Mouse (Mus musculus) lung, embryonic 15.5 days (tissue): ENCODE results near the gene Med27. TPM values are rescaled to one million over a fixed set of nuclear protein-coding genes. Genes with fewer than 3 reads are reported as not detected.
"Not testable (repeated sequence)": the region's sequence is repeated elsewhere in the genome, so short reads cannot be mapped to it uniquely, and the experiment has no call there.

Experiments used
- ATAC-seq: fragments of 200-750 bp; cut with Nextera tagmentation; 2 replicates; pipeline ENCODE4 v1.8.0; 2017; ENCODE audit warnings: moderate number of reproducible peaks, borderline replicate concordance; ENCODE audit not compliant: low FRiP score, low TSS enrichment; ENCODE audit errors: extremely low read depth
- H3K27ac ChIP-seq: fragments of 300-500 bp; sonication (generic); 2 replicates; pipeline ENCODE4 v1.5.1; 2015; ENCODE audit warnings: moderate library complexity, mild to moderate bottlenecking, inconsistent platforms
- H3K27me3 ChIP-seq: fragments of 300-500 bp; sonication (generic); 2 replicates; pipeline ENCODE4 v1.6.1; 2015; ENCODE audit warnings: inconsistent platforms
- H3K36me3 ChIP-seq: fragments of 300-500 bp; sonication (generic); 2 replicates; pipeline ENCODE4 v1.6.1; 2015; ENCODE audit warnings: inconsistent platforms
- H3K4me1 ChIP-seq: fragments of 300-500 bp; sonication (generic); 2 replicates; pipeline ENCODE4 v1.6.1; 2015; ENCODE audit warnings: inconsistent platforms
- H3K4me2 ChIP-seq: fragments of 300-500 bp; sonication (generic); 2 replicates; pipeline ENCODE4 v1.6.1; 2015; ENCODE audit warnings: inconsistent platforms, mild to moderate bottlenecking, moderate library complexity
- H3K4me3 ChIP-seq: fragments of 300-500 bp; sonication (generic); 2 replicates; pipeline ENCODE4 v1.5.1; 2015; ENCODE audit warnings: mild to moderate bottlenecking, inconsistent platforms
- H3K9ac ChIP-seq: fragments of 300-500 bp; sonication (generic); 2 replicates; pipeline ENCODE4 v1.6.1; 2015; ENCODE audit warnings: inconsistent platforms
- H3K9me3 ChIP-seq: fragments of 300-500 bp; sonication (generic); 2 replicates; pipeline ENCODE4 v1.6.1; 2016; ENCODE audit warnings: inconsistent platforms
- WGBS: fragments of 180-500 bp; shearing (Covaris S2); methylation state at CpG from one replicate; pipeline ENCODE4 v1.1.7; 2015; 5-methylcytosine and 5-hydroxymethylcytosine counted together
- polyA plus RNA-seq: library from polyadenylated mRNA; unstranded; fragments of >200 nt; fragmentation: Nextera tagmentation; extraction: Ambion mirVana; gene quantifications from 2 replicates; pipeline ENCODE4 v1.2.1, GENCODE M21; 2015

Gene Med27
- polyA plus RNA-seq, 1 experiment from 2014 or later = 49.5 TPM

- no peaks in the 10 kb centered on the region for H3K9me3 ChIP-seq
- no peaks in the 10 kb centered on the region for H3K4me1 ChIP-seq
- H3K4me3 ChIP-seq = no peak overlapping the region
- H3K36me3 ChIP-seq = no peaks in the 10 kb centered on the region
- H3K27ac ChIP-seq = no peak overlapping the region
- ATAC-seq = no peak
- no peak overlapping the region for H3K4me2 ChIP-seq
- WGBS = 67% methylated on average over 4 of the region's 4 CpGs
- H3K27me3 ChIP-seq = no peaks in the 10 kb centered on the region
- no peak overlapping the region for H3K9ac ChIP-seq
Measured at GRCm38 (mm10) chr2:29506411-29506810, 159.8 kb downstream of the Med27 start.

GRCm38 (mm10) chr2:29513131-29513530 is 166.5 kb downstream of the Med27 start:
- H3K27ac ChIP-seq = no peak overlapping the region
- no peaks in the 10 kb centered on the region for H3K4me1 ChIP-seq
- H3K36me3 ChIP-seq = no peaks in the 10 kb centered on the region
- ATAC-seq = no peak
- no peak overlapping the region for H3K4me3 ChIP-seq
- no peaks in the 10 kb centered on the region for H3K27me3 ChIP-seq
- H3K9ac ChIP-seq = no peak overlapping the region
- no peaks in the 10 kb centered on the region for H3K9me3 ChIP-seq
- no peak overlapping the region for H3K4me2 ChIP-seq
- 38% methylated on average over 7 of the region's 7 CpGs for WGBS

GRCm38 (mm10) chr2:29514836-29515235 is 168.2 kb downstream of the Med27 start:
- 70% methylated on average over 6 of the region's 6 CpGs for WGBS

GRCm38 (mm10) chr2:29515831-29516447 is 169.3 kb downstream of the Med27 start:
- WGBS = 78% methylated on average over 4 of the region's 4 CpGs
- no peak; the same call in 1 of the 2 replicates for ATAC-seq
- Histone ChIP-seq H3K27ac (no peak overlapping the region), H3K4me1 (no peaks in the 10 kb centered on the region), H3K9ac (no peak overlapping the region), H3K9me3 (no peaks in the 10 kb centered on the region), H3K36me3 (no peaks in the 10 kb centered on the region), H3K4me2 (no peak overlapping the region), H3K4me3 (no peak overlapping the region), H3K27me3 (no peaks in the 10 kb centered on the region)

More at GRCm38 (mm10) chr2:29514836-29515235, 168.2 kb downstream of the Med27 start:
- no peaks in the 10 kb centered on the region for H3K9me3 ChIP-seq
- H3K9ac ChIP-seq = no peak overlapping the region
- H3K4me3 ChIP-seq = no peak overlapping the region
- H3K27me3 ChIP-seq = no peaks in the 10 kb centered on the region
- no peak overlapping the region for H3K4me2 ChIP-seq
- ATAC-seq = no peak
- no peaks in the 10 kb centered on the region for H3K4me1 ChIP-seq
- H3K27ac ChIP-seq = no peak overlapping the region
- no peaks in the 10 kb centered on the region for H3K36me3 ChIP-seq

GRCm38 (mm10) chr2:29516621-29517170 is 170.1 kb downstream of the Med27 start:
- Histone ChIP-seq H3K9me3 (no peaks in the 10 kb centered on the region), H3K4me1 (no peaks in the 10 kb centered on the region), H3K36me3 (no peaks in the 10 kb centered on the region), H3K4me2 (no peak overlapping the region), H3K27ac (no peak overlapping the region), H3K4me3 (no peak overlapping the region), H3K9ac (no peak overlapping the region), H3K27me3 (no peaks in the 10 kb centered on the region)
- ATAC-seq = no peak
- 41% methylated on average over 9 of the region's 9 CpGs for WGBS

- H3K4me2 ChIP-seq = no peak overlapping the region
- H3K27ac ChIP-seq = no peak overlapping the region
- 56% methylated on average over 3 of the region's 3 CpGs for WGBS
- no peak overlapping the region for H3K4me3 ChIP-seq
- ATAC-seq = no peak
- H3K36me3 ChIP-seq = no peaks in the 10 kb centered on the region
- H3K9me3 ChIP-seq = no peaks in the 10 kb centered on the region
- H3K9ac ChIP-seq = no peak overlapping the region
- no peaks in the 10 kb centered on the region for H3K27me3 ChIP-seq
- H3K4me1 ChIP-seq = no peaks in the 10 kb centered on the region
Measured at GRCm38 (mm10) chr2:29519402-29519801, 172.8 kb downstream of the Med27 start.

GRCm38 (mm10) chr2:29520206-29520605 is 173.6 kb downstream of the Med27 start:
- no peak overlapping the region for H3K4me3 ChIP-seq
- H3K27me3 ChIP-seq = no peaks in the 10 kb centered on the region
- no peak overlapping the region for H3K9ac ChIP-seq
- ATAC-seq = no peak
- 0 out of 2 replicates have a peak, but pooled peaks cover 5% of the 10 kb centered on the region for H3K4me1 ChIP-seq
- no peaks in the 10 kb centered on the region for H3K36me3 ChIP-seq
- WGBS = 86% methylated on average over 6 of the region's 6 CpGs
- no peak overlapping the region for H3K4me2 ChIP-seq
- H3K27ac ChIP-seq = no peak overlapping the region
- no peaks in the 10 kb centered on the region for H3K9me3 ChIP-seq

- Histone ChIP-seq H3K9ac (no peak overlapping the region), H3K4me3 (no peak overlapping the region), H3K4me1 (0 out of 2 replicates have a peak, but pooled peaks cover 9% of the 10 kb centered on the region), H3K27ac (no peak overlapping the region), H3K36me3 (no peaks in the 10 kb centered on the region), H3K9me3 (no peaks in the 10 kb centered on the region), H3K27me3 (no peaks in the 10 kb centered on the region), H3K4me2 (no peak overlapping the region)
- WGBS = 71% methylated on average over 7 of the region's 7 CpGs
- ATAC-seq = no peak
Measured at GRCm38 (mm10) chr2:29521486-29521885, 174.9 kb downstream of the Med27 start.

GRCm38 (mm10) chr2:29523918-29524811 is 177.5 kb downstream of the Med27 start:
- Histone ChIP-seq H3K27me3 (no peaks in the 10 kb centered on the region), H3K4me3 (no peak overlapping the region), H3K4me2 (no peak overlapping the region), H3K27ac (no peak overlapping the region), H3K9ac (no peak overlapping the region), H3K9me3 (no peaks in the 10 kb centered on the region), H3K4me1 (0 out of 2 replicates have a peak, but pooled peaks cover 9% of the 10 kb centered on the region), H3K36me3 (no peaks in the 10 kb centered on the region)
- WGBS = 55% methylated on average over 12 of the region's 12 CpGs
- ATAC-seq = no peak

- Histone ChIP-seq H3K4me3 (no peak overlapping the region), H3K27ac (no peak overlapping the region), H3K36me3 (no peaks in the 10 kb centered on the region), H3K27me3 (no peaks in the 10 kb centered on the region), H3K9me3 (no peaks in the 10 kb centered on the region), H3K4me2 (no peak overlapping the region), H3K9ac (no peak overlapping the region), H3K4me1 (0 out of 2 replicates have a peak, but pooled peaks cover 9% of the 10 kb centered on the region)
- no peak for ATAC-seq
- WGBS = 38% methylated on average over 4 of the region's 4 CpGs
Measured at GRCm38 (mm10) chr2:29525273-29525805, 178.7 kb downstream of the Med27 start.

- H3K4me2 ChIP-seq = no peak overlapping the region
- 0 out of 2 replicates have a peak, but pooled peaks cover 9% of the 10 kb centered on the region for H3K4me1 ChIP-seq
- H3K9ac ChIP-seq = no peak overlapping the region
- ATAC-seq = no peak
- H3K27ac ChIP-seq = no peak overlapping the region
- 75% methylated on average over 14 of the region's 14 CpGs for WGBS
- no peaks in the 10 kb centered on the region for H3K36me3 ChIP-seq
- no peak overlapping the region for H3K4me3 ChIP-seq
- H3K9me3 ChIP-seq = no peaks in the 10 kb centered on the region
- H3K27me3 ChIP-seq = no peaks in the 10 kb centered on the region
Measured at GRCm38 (mm10) chr2:29526266-29526665, 179.6 kb downstream of the Med27 start.

- ATAC-seq, H3K4me3 ChIP-seq, H3K36me3 ChIP-seq, H3K4me1 ChIP-seq, H3K4me2 ChIP-seq, H3K27me3 ChIP-seq, H3K9ac ChIP-seq, H3K9me3 ChIP-seq, H3K27ac ChIP-seq: not testable (repeated sequence)
- 88% methylated on average over 8 of the region's 9 CpGs for whole genome bisulfite sequencing
Measured at GRCm38 (mm10) chr2:29527480-29527879, 180.9 kb downstream of the Med27 start.
